Mouse (Mus musculus) liver, adult 2 months (tissue): ENCODE measurements around the gene Limk1.

Experiments used
- CTCF ChIP-seq: fragments of 200-500 bp; IDR thresholded peaks from 2 replicates; pipeline ENCODE4 v1.5.1; 2011; ENCODE audit warnings: low read depth, low read length, control low read depth
- POLR2A ChIP-seq: fragments of 200-500 bp; IDR thresholded peaks from 2 replicates; pipeline ENCODE4 v1.6.1; 2011; ENCODE audit warnings: low read length, control low read depth; ENCODE audit not compliant: insufficient read depth; ENCODE audit errors: extremely low read depth

DNA sequence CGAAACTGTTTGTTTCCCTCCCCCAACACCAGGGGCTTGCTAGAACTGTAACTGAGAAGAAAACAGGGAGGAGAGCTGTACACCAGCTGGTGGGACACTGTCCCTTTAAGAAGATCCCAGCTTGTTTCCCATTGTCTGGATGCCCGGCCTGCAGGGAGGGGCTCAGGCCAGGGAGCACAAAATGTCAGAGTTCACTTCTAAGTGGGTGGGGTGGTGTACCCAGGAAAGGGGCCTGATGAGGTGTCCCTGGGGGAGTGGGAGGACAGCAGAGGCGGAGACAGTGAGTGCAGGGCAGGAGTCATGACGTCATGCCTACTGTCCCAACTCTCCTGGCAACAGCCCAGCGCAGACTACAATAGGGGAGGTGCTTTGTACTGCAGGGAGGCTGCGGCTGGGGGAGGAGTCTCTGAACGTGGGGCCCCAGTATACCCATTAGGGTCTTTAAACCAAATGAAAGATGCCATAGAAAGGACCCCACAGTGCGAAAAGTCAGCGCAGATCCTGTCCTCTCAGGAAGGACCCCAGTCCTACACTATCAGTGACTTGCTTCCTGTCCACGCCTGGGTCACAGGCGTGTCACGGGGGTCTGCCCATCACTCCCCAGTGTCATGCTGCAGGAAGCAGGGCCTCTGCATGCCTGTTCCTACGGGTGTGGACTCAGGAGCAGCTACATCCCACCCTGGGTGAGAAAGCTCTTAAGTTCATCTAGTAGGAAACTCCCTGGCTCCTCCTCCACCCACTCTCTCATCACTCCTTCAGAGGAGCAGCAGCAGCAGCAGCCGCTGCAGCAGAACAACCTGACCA is 12.2 kb downstream of the Limk1 start:
- TF ChIP-seq CTCF: no peak
- TF ChIP-seq POLR2A: no peak
